Mouse (Mus musculus) frontal cortex, postnatal 36 days (tissue): ENCODE measurements around the gene Ubtf.
"Not testable (repeated sequence)": the region's sequence is repeated elsewhere in the genome, so short reads cannot be mapped to it uniquely, and the experiment has no call there.

Experiments
- DNase-seq, 2 experiments: peaks; one replicate each; pipeline ENCODE4 v3.0.0; 2022; ENCODE audit warnings: low spot score in 2 of 2

Gene Ubtf

GRCm38 (mm10) chr11:102319410-102319792, at the start of gene Ubtf:
Gene Ubtf (minus strand): TSS chr11:102319742.
- peak; percentile 84 to 85 for DNase-seq

DNA sequence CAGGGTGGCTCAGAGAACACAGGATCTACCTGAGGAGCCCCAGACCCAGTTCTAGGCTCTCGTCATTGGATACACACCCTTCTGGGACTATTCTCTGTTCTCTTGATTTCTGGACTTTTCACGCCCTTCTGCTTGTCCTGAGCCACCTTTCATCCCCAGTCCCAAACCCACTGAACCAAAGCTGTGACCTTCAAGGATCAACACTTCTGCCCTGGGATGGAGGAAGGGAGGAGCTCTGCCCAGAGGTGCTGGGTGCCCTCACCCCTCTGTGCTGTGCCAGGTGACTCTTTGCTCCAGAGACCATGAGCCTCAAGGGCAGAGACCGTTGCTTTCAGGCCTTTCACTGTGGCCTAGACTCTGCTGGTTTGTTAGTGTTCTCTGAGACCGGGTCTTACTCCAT, 49.7 kb upstream of the Ubtf start:
- DNase-seq = no peak

DNA sequence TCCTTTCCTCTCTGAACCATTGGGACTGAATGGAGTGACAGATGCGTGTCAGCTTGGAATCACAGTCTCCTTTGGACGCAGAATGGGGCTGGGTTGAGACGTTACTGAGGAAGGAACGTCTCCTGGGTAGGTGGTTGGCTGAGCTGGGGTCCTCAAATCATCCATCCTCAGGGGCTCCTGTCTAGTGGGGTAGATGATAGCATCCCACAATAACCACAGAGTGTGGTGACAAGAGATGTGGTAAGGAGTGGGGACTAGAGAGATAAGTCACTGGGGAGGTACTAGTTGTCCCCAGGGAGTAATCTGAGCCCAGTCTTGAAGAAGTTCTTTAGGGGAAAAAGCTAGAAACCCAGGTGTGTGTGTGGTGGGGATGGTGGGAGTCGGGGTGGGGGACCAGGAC, 48.8 kb upstream of the Ubtf start:
- DNase-seq = no peak

GRCm38 (mm10) chr11:102367504-102368280, 48.1 kb upstream of the Ubtf start:
- DNase-seq = no peak

DNA sequence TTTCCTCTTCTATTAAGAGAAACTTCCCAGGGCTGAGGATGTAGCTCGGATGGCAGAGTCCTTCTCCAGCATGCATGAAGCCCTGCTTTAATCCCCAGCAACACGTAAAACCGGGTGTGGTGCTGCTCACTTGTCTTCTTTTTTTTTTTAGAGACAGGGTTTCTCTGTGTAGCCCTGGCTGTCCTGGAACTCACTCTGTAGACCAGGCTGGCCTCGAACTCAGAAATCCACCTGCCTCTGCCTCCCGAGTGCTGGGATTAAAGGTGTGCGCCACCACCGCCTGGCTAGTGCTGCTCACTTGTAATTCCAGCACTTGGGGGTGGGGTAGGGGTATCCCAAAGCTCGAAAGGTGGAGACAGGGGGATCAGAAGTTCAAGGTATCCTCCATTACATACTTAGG, 46.6 kb upstream of the Ubtf start, which contains the start of gene Slc4a1:
Gene Slc4a1, minus strand, starts transcription at position 101 of the 400 bp plus-strand sequence.
- DNase-seq = not testable (repeated sequence)

- DNase-seq = no peak
These were observed 46.2 kb upstream of the Ubtf start for GRCm38 (mm10) chr11:102365699-102366098.

GRCm38 (mm10) chr11:102364570-102365371, 45.2 kb upstream of the Ubtf start:
- no peak for DNase-seq

- DNase-seq = no peak
These were observed 44.1 kb upstream of the Ubtf start for GRCm38 (mm10) chr11:102363623-102364022.

DNA sequence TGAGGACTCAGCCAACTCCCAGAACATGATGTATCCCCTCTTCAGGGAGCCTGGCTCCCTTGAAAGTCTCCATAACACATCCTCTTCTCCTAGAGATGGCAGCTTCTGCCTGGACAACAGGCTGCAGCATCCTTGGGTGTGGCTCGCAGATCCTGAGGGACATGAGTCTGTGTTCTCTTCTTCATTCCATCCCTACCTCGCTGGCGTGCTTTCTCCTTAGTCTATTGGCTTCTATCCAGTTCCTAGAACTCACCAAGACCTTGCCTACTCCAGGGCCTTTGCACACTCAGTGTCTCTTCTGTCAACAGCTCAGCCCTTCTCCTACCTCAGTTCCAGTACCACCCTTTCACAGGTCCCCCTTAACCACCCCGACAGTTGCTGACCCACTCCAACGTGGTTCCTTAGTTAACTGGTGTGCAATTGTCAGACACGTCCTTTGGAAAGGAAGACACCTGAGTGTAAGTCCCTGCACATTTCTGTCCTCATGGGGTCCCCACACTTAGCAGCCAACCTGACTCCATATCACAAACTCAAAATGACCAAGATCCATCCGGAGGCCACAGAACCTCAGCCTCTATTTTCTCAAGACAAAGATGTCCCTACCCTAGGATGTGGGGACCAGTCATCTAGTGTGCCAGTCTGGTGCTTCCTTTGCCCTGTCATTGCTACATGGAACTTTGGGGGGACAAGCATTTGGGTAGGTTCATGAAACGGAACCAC, 42.4 kb upstream of the Ubtf start:
- DNase-seq = no peak

- DNase-seq = no peak
These were observed 38.8 kb upstream of the Ubtf start for GRCm38 (mm10) chr11:102358365-102358764.

DNA sequence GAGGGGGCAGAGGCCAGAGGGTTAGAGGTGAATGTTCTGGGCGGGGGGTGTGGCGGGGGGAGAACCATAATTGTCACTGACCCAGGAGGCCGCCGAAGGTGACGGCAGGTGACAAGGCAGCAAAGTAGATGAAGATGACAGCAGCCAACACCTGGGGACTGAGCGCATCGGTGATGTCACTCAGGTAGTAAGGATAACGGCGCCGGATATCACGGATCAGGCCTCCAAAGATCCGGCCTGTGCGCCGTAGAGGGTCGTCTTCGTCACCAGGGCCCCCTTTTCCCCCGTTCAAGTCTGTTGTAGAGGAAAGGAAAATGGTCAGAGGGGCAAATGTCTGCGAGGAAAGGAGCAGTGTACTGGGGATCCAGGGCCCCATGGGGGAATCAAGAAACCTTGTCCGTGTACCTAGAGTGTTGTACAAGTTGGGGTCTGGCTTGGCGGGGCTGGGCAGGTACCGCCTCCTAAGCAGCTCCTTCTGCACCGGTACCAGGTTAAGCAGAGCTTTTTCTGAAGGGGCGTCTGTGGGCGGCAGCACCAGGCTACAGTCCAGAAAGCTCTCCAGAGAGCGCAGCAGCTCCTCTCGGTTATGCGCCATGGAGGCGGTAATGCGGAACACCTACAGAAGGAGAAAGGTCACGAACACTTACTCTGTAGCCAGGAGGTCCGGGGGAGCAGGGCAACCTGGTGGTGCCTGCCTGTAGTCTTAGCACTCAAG, 37.3 kb upstream of the Ubtf start:
- peak; percentile 12 to 34 for DNase-seq

DNA sequence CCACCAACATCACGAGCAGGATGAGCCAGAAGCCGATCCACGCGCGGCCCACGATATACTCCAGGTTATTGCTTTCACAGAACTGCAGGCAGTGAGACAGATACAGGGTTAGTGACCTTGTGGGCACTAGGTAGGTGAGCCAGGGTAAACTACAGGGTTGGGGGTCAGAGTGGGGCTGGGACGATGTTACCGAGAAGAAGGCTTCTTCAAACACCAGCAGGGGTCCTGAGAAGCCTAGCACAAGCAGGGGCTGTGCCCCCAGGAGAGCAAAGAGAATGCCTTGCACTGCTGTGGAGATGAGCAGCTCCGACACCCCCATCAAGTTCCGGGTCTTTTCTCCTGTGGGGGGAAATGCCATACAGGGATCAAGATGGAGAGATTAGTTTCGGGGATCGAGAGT, 36.6 kb upstream of the Ubtf start:
- DNase-seq = no peak

GRCm38 (mm10) chr11:102355501-102355900, 36.0 kb upstream of the Ubtf start:
- no peak for DNase-seq

DNA sequence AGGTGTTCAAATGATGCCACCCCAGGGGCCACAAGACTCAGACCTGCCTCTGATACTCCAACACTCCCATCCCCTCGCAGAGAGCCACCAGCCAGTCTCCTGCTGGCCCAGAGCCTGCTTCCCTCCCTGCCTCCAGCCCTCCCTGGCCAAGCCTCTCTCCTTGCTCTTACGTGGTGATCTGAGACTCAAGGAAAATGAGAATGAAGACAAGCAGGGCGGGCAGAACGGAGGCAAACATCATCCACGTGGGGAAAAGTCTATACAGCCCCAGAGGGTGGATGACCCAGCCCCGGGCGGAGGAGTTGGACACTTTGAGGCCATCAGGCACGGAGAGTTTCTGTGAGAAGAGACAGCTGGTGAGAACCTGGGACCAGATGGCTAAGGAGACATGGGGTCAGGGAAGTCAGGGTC, 33.5 kb upstream of the Ubtf start:
- no peak for DNase-seq

DNA sequence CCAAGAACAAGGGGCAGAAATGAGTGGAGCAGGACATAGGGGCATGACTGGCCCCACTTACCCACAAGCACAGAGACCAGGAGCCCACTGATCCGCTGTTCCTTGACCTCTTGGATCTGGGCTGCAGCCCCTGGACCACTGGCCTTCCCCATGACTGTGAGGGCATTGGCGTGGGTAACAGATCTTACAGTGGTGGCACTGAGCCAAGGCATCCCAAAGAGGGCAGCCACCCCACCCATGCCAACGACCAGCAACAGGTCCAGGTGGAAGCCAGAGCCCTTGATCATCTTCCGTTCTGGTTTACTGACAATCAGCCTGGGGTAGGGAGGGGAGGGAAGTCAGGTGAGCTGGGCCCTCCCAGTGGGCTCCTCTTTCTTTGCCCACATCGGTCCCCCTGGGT, 32.8 kb upstream of the Ubtf start:
- DNase-seq = no peak

GRCm38 (mm10) chr11:102350981-102351523, 31.5 kb upstream of the Ubtf start:
- no peak for DNase-seq

DNA sequence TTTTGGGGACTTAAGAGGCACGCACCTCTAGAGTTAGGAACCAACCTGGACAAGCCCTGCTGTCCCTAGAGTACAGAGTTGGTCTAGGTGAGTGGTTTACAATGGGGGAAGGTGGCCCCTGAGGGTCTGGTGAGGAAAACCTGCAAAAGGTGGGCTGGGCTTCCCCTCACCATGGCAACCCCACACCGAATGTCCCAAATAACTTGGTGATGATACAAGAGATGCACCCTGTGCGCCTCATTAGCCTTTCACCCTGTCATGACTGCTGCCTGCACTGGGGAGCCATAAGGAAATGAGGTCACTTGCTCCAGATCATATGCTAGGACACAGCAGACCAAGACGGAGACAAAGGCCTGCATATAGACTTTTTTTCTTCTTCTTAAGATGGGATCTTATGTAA, 30.9 kb upstream of the Ubtf start:
- no peak for DNase-seq

DNA sequence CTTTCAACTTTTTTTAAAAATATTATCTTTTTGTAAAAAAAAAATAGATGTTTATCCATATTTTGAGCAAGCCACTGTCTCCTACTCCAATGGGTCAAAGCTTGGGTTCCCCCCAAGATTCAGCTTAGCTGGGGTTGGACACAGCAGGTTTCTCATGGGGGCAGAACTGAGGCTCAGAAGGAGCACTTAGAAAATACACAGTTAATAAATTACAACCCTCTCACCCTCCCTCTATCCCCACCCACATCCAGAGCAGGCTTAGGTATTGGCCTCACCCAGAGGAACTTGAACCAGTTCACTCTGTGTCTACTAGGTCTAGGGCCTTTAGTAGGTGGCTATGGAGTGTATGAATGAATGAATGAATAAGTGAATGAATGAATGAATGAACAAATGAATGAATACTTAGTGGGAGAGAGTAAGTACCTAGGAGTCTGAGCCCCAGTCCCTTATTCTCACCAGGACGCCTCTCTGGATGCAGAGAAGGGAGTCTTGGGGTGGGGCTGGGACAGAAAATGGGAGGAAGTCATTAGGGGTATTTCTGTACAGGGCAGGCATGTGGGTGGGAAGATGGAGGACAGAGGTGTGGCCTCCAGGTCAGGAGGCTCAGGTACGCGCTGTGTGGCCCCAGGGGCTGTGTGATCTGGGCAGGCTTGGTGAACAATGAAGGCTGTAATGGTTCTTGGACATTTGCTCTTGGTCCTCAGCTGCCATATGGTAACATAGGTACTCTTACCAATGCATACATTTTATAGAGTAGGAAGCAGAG, 29.8 kb upstream of the Ubtf start:
- DNase-seq = no peak

GRCm38 (mm10) chr11:102348771-102349170, 29.2 kb upstream of the Ubtf start:
- DNase-seq = no peak

DNA sequence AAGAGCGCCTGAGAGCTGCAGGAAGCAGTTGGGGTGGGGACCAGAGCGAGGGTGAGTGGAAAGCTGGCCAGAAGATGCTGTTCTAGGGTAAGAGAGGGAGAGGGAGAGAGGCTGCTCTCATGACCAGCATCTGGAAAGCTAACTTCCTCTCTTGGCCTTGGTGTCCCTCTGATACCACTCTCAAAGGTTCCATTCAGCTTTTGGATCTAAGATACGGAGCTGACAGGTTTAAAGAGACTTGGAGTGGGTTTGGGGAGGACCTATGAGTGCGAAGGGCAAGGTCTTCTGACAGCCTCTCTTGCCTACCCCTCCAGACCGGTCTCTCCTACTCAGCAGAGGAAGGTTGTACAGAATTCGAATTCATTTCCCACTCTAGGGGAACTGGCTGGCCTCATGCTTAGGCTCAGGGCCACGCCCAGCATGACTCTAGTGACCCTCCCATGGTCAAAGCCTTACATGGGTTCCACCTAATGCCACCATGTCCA, 28.6 kb upstream of the Ubtf start:
- DNase-seq = no peak

GRCm38 (mm10) chr11:102347683-102348082, 28.1 kb upstream of the Ubtf start:
- no peak for DNase-seq
